Mouse (Mus musculus): ENCODE measurements around the gene Ctnna3. TPM values are rescaled to one million over a fixed set of nuclear protein-coding genes. Genes with fewer than 3 reads are reported as not detected.

Ctnna3 gene
- total and polyA plus RNA-seq, 3 experiments, result not detected

DNA sequence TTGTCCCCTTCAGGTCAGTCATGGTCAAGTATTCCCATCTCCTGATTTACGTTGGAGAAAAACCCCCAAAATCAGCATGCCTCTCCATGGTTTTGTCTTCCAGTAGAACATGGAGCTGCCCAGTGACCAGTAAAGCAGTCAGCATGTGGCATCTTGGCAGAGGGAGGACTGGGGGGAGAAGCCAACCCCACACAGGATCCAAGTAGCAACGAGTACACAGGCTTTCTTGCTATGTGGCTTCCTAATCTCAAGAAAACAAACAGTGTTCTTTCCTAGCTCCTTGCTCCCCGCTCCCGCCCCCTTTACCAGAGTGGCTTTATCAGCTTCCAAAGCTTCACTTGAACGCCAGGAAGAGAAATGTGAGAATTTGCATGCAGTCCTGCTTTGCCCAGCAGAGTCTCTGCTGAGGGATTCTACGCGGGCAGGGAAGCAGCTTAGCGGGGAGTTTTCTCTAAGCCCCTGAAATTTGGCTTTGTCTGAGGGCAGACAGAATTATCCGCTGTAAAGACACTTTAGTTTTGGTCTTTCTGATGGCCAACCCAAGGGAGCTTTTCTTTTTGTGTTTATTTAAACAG lies 380.2 kb downstream of the Ctnna3 start:
- TF ChIP-seq ZMIZ1 (IDR thresholded peaks at IDR 0.05; ENCODE audit: low read depth, low read length) (no peak), RAD21 (IDR thresholded peaks at IDR 0.05; ENCODE audit: low read depth, low read length) (no peak), SIN3A (IDR thresholded peaks at IDR 0.05; ENCODE audit: low read length) (no peak), POLR2AphosphoS2 (IDR thresholded peaks at IDR 0.05; ENCODE audit: low read length) (no peak), POLR2AphosphoS5 (IDR thresholded peaks at IDR 0.05; ENCODE audit: borderline replicate concordance, low read depth, low read length) (no peak), CTCF (IDR thresholded peaks at IDR 0.05 in 2 of 3, conservative IDR thresholded peaks at IDR 0.05 in 1 of 3; ENCODE audit: control insufficient read depth in 1 of 3, insufficient read depth in 1 of 3, low read depth in 2 of 3, low read length in 3 of 3, poor library complexity in 1 of 3, severe bottlenecking in 1 of 3) (no peak), USF2 (IDR thresholded peaks at IDR 0.05; ENCODE audit: borderline replicate concordance in 1 of 2, insufficient read depth in 1 of 2, low read depth in 1 of 2, low read length in 2 of 2) (no peak), TCF12 (IDR thresholded peaks at IDR 0.05; ENCODE audit: low read depth, low read length) (no peak), POLR2A (IDR thresholded peaks at IDR 0.05; ENCODE audit: control insufficient read depth in 1 of 2, insufficient read depth in 1 of 2, low read depth in 1 of 2, low read length in 2 of 2, poor library complexity in 1 of 2) (no peak)
- no peaks in the 10 kb centered on the region for H3K36me3 ChIP-seq (ENCODE audit: control insufficient read depth in 1 of 2, insufficient read depth in 2 of 2, low read length in 2 of 2)
- H3K9ac ChIP-seq (ENCODE audit: control insufficient read depth, low read depth, low read length, poor library complexity, severe bottlenecking), result no peak overlapping the region
- H3K27me3 ChIP-seq (ENCODE audit: control insufficient read depth in 1 of 2, insufficient read depth in 2 of 2, low read length in 2 of 2), result no peaks in the 10 kb centered on the region
- no peak overlapping the region for H3K4me3 ChIP-seq (ENCODE audit: control insufficient read depth in 1 of 2, insufficient read depth in 1 of 2, low read depth in 2 of 2, low read length in 2 of 2)
- H3K79me2 ChIP-seq (ENCODE audit: control insufficient read depth, insufficient read depth, low read length, poor library complexity), result no peaks in the 10 kb centered on the region
- H3K9me3 ChIP-seq (replicated peaks; ENCODE audit: insufficient read depth, low read length), result no peaks in the 10 kb centered on the region
- no peak overlapping the region for H3K27ac ChIP-seq (ENCODE audit: control insufficient read depth, low read depth, low read length)
- DNase-seq (ENCODE audit: low read depth, low spot score), result no peak
- no peaks in the 10 kb centered on the region for H3K4me1 ChIP-seq (ENCODE audit: control insufficient read depth in 1 of 2, insufficient read depth in 2 of 2, low read length in 2 of 2)

DNA sequence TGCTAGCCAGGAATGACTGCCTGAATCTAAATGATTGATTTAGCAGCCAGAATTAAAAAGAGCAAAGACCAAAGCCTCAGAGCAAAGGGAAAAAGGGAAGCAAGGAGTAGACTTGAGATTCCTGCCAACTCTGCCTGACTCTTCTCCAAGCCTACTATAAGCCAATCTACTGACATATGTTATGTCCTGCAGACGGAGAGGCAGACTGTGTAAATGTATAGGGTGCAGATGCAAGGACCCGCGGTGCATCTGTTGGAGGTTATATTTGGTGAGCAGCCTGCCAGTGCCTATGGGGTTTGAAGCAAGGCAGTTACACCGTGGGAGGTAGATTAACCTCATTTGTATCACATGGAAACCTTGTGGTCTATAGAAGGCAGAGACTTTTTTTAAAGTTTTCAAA lies 409.1 kb downstream of the Ctnna3 start:
- Histone ChIP-seq H3K4me1 (ENCODE audit: control insufficient read depth in 1 of 2, insufficient read depth in 2 of 2, low read length in 2 of 2) (no peaks in the 10 kb centered on the region), H3K9me3 (replicated peaks; ENCODE audit: insufficient read depth, low read length) (no peaks in the 10 kb centered on the region), H3K4me3 (ENCODE audit: control insufficient read depth in 1 of 2, insufficient read depth in 1 of 2, low read depth in 2 of 2, low read length in 2 of 2) (no peak overlapping the region), H3K9ac (ENCODE audit: control insufficient read depth, low read depth, low read length, poor library complexity, severe bottlenecking) (no peak overlapping the region), H3K79me2 (ENCODE audit: control insufficient read depth, insufficient read depth, low read length, poor library complexity) (no peaks in the 10 kb centered on the region), H3K27ac (ENCODE audit: control insufficient read depth, low read depth, low read length) (no peak overlapping the region), H3K36me3 (ENCODE audit: control insufficient read depth in 1 of 2, insufficient read depth in 2 of 2, low read length in 2 of 2) (no peaks in the 10 kb centered on the region), H3K27me3 (ENCODE audit: control insufficient read depth in 1 of 2, insufficient read depth in 2 of 2, low read length in 2 of 2) (no peaks in the 10 kb centered on the region)
- no peak for TF ChIP-seq BHLHE40 (IDR thresholded peaks at IDR 0.05; ENCODE audit: borderline replicate concordance, low read depth, low read length)
- TF ChIP-seq ZC3H11A (IDR thresholded peaks at IDR 0.05; ENCODE audit: low read depth, low read length), result no peak
- TF ChIP-seq JUND (IDR thresholded peaks at IDR 0.05; ENCODE audit: low read depth, low read length), result no peak
- TF ChIP-seq RAD21 (IDR thresholded peaks at IDR 0.05; ENCODE audit: low read depth, low read length), result no peak
- no peak for TF ChIP-seq MAZ (IDR thresholded peaks at IDR 0.05; ENCODE audit: low read depth, low read length)
- no peak for TF ChIP-seq GABPA (IDR thresholded peaks at IDR 0.05; ENCODE audit: low read depth, low read length)
- no peak for TF ChIP-seq GATA1 (IDR thresholded peaks at IDR 0.05; ENCODE audit: low read depth, low read length)
- no peak for TF ChIP-seq MEF2A (IDR thresholded peaks at IDR 0.05; ENCODE audit: extremely low read depth, insufficient replicate concordance, low read depth, low read length, poor library complexity, severe bottlenecking)
- no peak for TF ChIP-seq NELFE (IDR thresholded peaks at IDR 0.05; ENCODE audit: low read depth, low read length)
- no peak for TF ChIP-seq NRF1 (IDR thresholded peaks at IDR 0.05; ENCODE audit: insufficient read depth, low read depth, low read length, poor library complexity, severe bottlenecking)
- TF ChIP-seq CTCF (IDR thresholded peaks at IDR 0.05 in 2 of 3, conservative IDR thresholded peaks at IDR 0.05 in 1 of 3; ENCODE audit: control insufficient read depth in 1 of 3, insufficient read depth in 1 of 3, low read depth in 2 of 3, low read length in 3 of 3, poor library complexity in 1 of 3, severe bottlenecking in 1 of 3), result no peak
- no peak for DNase-seq (ENCODE audit: low read depth, low spot score)
